Mouse (Mus musculus) small intestine, adult 10 weeks (tissue): Measurements from ENCODE around the gene Cideb. TPM values are rescaled to one million over a fixed set of nuclear protein-coding genes. Genes with fewer than 3 reads are reported as not detected.

Source experiments
- polyA plus RNA-seq: library from polyadenylated mRNA; stranded (reverse); fragments of 350-450 nt; fragmentation: Illumina TruSeq; extraction: RNeasy Lipid Tissue Mini Kit (QIAGEN cat#74804); gene quantifications from one replicate; pipeline ENCODE4 v1.2.3, GENCODE M21; 2014; ENCODE audit warnings: low replicate concordance

Cideb gene
- 9.8 TPM for polyA plus RNA-seq

GRCm38 (mm10) chr14:55758363-55758784 is at the start of gene Cideb:
Gene Cideb, minus strand, starts transcription at chr14:55758458.

GRCm38 (mm10) chr14:55788256-55789050 is 30.2 kb upstream of the Cideb start, which contains the start of gene Ripk3:
Gene Ripk3, minus strand, starts transcription at chr14:55788865.

GRCm38 (mm10) chr14:55783958-55784235 is 25.6 kb upstream of the Cideb start, which contains the start of gene Adcy4:
Gene Adcy4, minus strand, starts transcription at chr14:55784095.

DNA sequence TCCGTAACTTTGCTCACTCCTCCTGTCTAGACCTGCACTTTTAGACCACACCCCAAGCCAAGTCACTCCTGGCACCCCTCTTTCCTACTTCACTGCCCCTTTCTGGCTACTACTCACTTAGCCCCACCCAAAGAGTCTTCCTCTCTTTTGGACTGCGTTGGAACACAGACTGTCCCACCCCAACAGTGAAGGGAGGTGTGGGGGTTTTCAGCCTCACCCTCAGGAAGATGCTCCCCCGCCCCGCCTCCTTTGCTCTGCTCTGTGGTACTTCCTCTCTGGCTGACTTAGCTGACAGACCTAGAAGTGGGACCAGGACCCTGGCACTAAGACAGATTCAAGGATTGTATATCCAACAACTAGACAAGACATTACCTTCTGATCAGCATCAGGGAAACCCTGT is 7.4 kb upstream of the Cideb start, which contains the start of gene Ltb4r1:
TSS of gene Ltb4r1 (plus strand) at position 267 of the 400 bp plus-strand sequence.

GRCm38 (mm10) chr14:55761163-55761562 is 2.9 kb upstream of the Cideb start, which contains the start of gene Ltb4r2:
Gene Ltb4r2, plus strand, starts transcription at chr14:55761428.

GRCm38 (mm10) chr14:55745180-55745860 is 12.9 kb downstream of the Cideb start, which contains the start of the genes Dhrs1 and Nop9:
Gene Dhrs1, minus strand, starts transcription at chr14:55745690.
Gene Nop9, plus strand, starts transcription at chr14:55745693.

DNA sequence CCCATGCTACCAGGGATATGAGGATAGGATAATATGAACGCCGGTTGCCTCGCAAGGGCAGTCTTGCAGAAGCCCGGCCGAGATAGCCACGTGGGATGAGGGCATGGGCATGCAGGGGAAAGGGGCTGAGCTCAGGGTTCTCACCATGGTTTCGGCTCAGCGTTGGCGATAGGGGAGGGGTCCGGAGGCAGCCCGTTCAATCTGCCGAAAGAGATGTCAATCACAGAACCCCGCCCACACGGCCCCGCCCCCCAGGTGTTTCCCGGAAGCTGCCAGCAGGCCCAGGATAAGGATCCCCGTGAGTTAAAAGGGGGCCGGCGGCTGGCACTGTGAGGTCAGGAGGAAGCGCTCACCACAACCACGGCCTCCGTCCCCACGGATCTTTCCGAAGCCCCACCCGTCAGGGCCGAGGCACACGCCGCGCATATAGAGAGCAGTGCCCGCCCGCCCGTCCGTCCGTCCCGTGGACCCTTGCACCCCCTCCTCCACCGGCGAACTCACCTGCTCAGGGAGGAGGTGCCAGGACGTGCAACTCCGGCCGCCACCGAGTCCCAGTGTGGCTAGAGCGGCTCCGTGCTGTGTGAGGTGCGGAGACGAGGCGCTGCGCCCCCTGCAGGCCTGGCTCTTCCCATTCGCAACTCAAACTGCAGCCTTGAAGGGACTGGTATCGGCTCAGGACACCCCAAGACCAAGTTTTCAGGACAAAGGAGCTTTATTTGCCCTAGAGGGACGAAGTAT is 36.4 kb downstream of the Cideb start, which contains the start of gene Rabggta:
TSS of gene Rabggta (minus strand) at position 564 of the 738 bp plus-strand sequence.

GRCm38 (mm10) chr14:55713729-55714122 is 44.5 kb downstream of the Cideb start, which contains the start of gene Tgm1:
Gene Tgm1, minus strand, starts transcription at chr14:55713926.

Other genes with a start within 250 kb of the Cideb start
- not detected for gene Cpne6, start 248.0 kb downstream of the Cideb start, polyA plus RNA-seq
- not detected for gene Nrl, start 233.5 kb downstream of the Cideb start, polyA plus RNA-seq
- gene Pck2, start 218.2 kb downstream of the Cideb start, polyA plus RNA-seq = 3.2 TPM
- gene Dcaf11, start 198.5 kb downstream of the Cideb start, polyA plus RNA-seq = 15.6 TPM
- not detected for gene A730061H03Rik, start 198.1 kb downstream of the Cideb start, polyA plus RNA-seq
- not detected for gene Fitm1, start 182.8 kb downstream of the Cideb start, polyA plus RNA-seq
- 223 TPM for gene Psme1, start 180.3 kb downstream of the Cideb start, polyA plus RNA-seq
- gene Emc9, start 173.2 kb downstream of the Cideb start, polyA plus RNA-seq = 10.6 TPM
- gene Psme2, start 167.3 kb downstream of the Cideb start, polyA plus RNA-seq = 276 TPM
- gene Rnf31, start 166.8 kb downstream of the Cideb start, polyA plus RNA-seq = 4.8 TPM
- gene Irf9, start 154.9 kb downstream of the Cideb start, polyA plus RNA-seq = 60.3 TPM
- gene Rec8, start 140.4 kb downstream of the Cideb start, polyA plus RNA-seq = 2.0 TPM
- 1.1 TPM for gene Ipo4, start 122.5 kb downstream of the Cideb start, polyA plus RNA-seq
- gene Gm49378, start 120.6 kb downstream of the Cideb start, polyA plus RNA-seq = 0.89 TPM
- 46.5 TPM for gene Tm9sf1, start 114.7 kb downstream of the Cideb start, polyA plus RNA-seq
- not detected for gene Tssk4, start 108.3 kb downstream of the Cideb start, polyA plus RNA-seq
- gene Mdp1, start 98.0 kb downstream of the Cideb start, polyA plus RNA-seq = 29.1 TPM
- gene Gmpr2, start 86.5 kb downstream of the Cideb start, polyA plus RNA-seq = 19.7 TPM
- 16.8 TPM for gene Nedd8, start 86.3 kb downstream of the Cideb start, polyA plus RNA-seq
- gene Tinf2, start 76.6 kb downstream of the Cideb start, polyA plus RNA-seq = 15.6 TPM
- not detected for gene Tgm1, start 44.5 kb downstream of the Cideb start, polyA plus RNA-seq
- 0.33 TPM for gene Rabggta, start 36.2 kb downstream of the Cideb start, polyA plus RNA-seq
- gene Dhrs1, start 12.8 kb downstream of the Cideb start, polyA plus RNA-seq = 110 TPM
- 4.2 TPM for gene Nop9, start 12.8 kb downstream of the Cideb start, polyA plus RNA-seq
- gene Ltb4r2, start 3.0 kb upstream of the Cideb start, polyA plus RNA-seq = 3.6 TPM
- not detected for gene Ltb4r1, start 7.5 kb upstream of the Cideb start, polyA plus RNA-seq
- gene Adcy4, start 25.6 kb upstream of the Cideb start, polyA plus RNA-seq = 0.15 TPM
- gene Ripk3, start 30.4 kb upstream of the Cideb start, polyA plus RNA-seq = 1.9 TPM
- gene Nfatc4, start 64.7 kb upstream of the Cideb start, polyA plus RNA-seq = 0.52 TPM
- 0.15 TPM for gene Nynrin, start 95.6 kb upstream of the Cideb start, polyA plus RNA-seq
- 0.15 TPM for gene Cbln3, start 125.9 kb upstream of the Cideb start, polyA plus RNA-seq
- gene Khnyn, start 126.5 kb upstream of the Cideb start, polyA plus RNA-seq = 37.8 TPM
- gene Sdr39u1, start 141.8 kb upstream of the Cideb start, polyA plus RNA-seq = 7.4 TPM
- not detected for gene Cma1, start 186.2 kb upstream of the Cideb start, polyA plus RNA-seq
- not detected for gene Cma2, start 192.5 kb upstream of the Cideb start, polyA plus RNA-seq